Mouse (Mus musculus) G1E (cell line): ENCODE data around the gene Foxd2. TPM values are rescaled to one million over a fixed set of nuclear protein-coding genes. Genes with fewer than 3 reads are reported as not detected.

ENCODE experiments used
- ATAC-seq: 2 replicates; pipeline ENCODE4 v1.8.0; 2016; ENCODE audit warnings: mild to moderate bottlenecking; ENCODE audit not compliant: insufficient number of reproducible peaks, poor library complexity, low FRiP score, severe bottlenecking; ENCODE audit errors: extremely low read depth
- DNase-seq: peaks from one replicate; pipeline ENCODE4 v3.0.0; 2012; ENCODE audit warnings: low spot score
- H3K27me3 ChIP-seq: 2 replicates; pipeline ENCODE4 v1.6.1; 2012; ENCODE audit warnings: mild to moderate bottlenecking, low read length, inconsistent platforms; ENCODE audit not compliant: insufficient read depth
- H3K36me3 ChIP-seq: replicated peaks from 2 replicates; pipeline ENCODE3; 2012; ENCODE audit warnings: mild to moderate bottlenecking, inconsistent platforms
- H3K4me1 ChIP-seq: 2 replicates; pipeline ENCODE4 v1.6.1; 2012; ENCODE audit warnings: low read depth, low read length, inconsistent platforms, mixed read lengths; ENCODE audit not compliant: insufficient read depth
- H3K4me3 ChIP-seq: 2 replicates; pipeline ENCODE4 v1.5.1; 2012; ENCODE audit warnings: low read depth, mild to moderate bottlenecking, inconsistent platforms, low read length, moderate library complexity, mixed read lengths
- H3K9me3 ChIP-seq: replicated peaks from 2 replicates; pipeline ENCODE4 v1.6.1; 2012; ENCODE audit warnings: inconsistent platforms
- CTCF ChIP-seq: IDR thresholded peaks from 2 replicates; pipeline ENCODE4 v1.5.1; 2012; ENCODE audit warnings: low read depth, low read length, inconsistent platforms, mixed read lengths
- GATA1 ChIP-seq: IDR thresholded peaks from 2 replicates; pipeline ENCODE4 v1.6.1; 2012; ENCODE audit warnings: borderline replicate concordance, low read length, inconsistent platforms, mixed read lengths
- GATA2 ChIP-seq: IDR thresholded peaks from 2 replicates; pipeline ENCODE4 v1.6.1; 2012; ENCODE audit warnings: low read depth, low read length, inconsistent platforms, borderline replicate concordance
- POLR2AphosphoS5 ChIP-seq: IDR thresholded peaks from 2 replicates; pipeline ENCODE4 v1.6.1; 2012; ENCODE audit warnings: low read depth, low read length, inconsistent platforms; ENCODE audit not compliant: insufficient replicate concordance
- TAL1 ChIP-seq: conservative IDR thresholded peaks from 2 replicates; pipeline ENCODE4 v1.6.1; 2012; ENCODE audit warnings: low read depth, low read length, inconsistent platforms, mixed read lengths
- polyA plus RNA-seq: library from polyadenylated mRNA; stranded (reverse); fragments of >175 nt; gene quantifications from 2 replicates; pipeline ENCODE4 v1.2.3, GENCODE M21; 2012
- total RNA-seq, 2 experiments: library from RNA; stranded (forward) in 1 of 2; stranded (reverse) in 1 of 2; fragments of 200-1000 nt in 1 of 2; fragments of >200 nt in 1 of 2; fragmentation: Nextera tagmentation in 1 of 2; gene quantifications; 2 replicates each; pipeline ENCODE4 v1.2.3; 2014 to 2017

The Foxd2 gene
- total and polyA plus RNA-seq, 3 experiments = 0.38 to 2.1 (median 0.60) TPM

DNA sequence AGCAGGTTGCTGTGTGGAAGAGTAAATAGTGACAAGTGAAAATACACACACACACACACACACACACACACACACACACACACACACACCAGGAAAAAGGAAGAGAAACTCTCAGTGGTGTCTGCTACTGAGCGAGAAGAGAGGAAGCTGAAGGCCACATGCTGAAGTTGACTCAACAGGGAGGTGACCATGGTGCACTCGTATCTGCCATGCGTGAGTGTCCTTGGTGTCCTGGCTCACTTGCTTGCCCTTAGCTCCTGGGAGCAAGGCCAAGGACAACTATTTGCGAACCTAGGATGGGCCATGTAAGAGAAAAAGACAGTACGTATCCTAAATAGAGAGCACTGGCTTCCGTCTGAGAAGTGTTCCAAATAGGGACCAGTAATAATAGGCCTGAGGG lies 25.5 kb upstream of the Foxd2 start:
- peaks cover 15% of the 10 kb centered on the region for H3K27me3 ChIP-seq
- no peak for TF ChIP-seq CTCF
- no peak for TF ChIP-seq GATA1
- TF ChIP-seq TAL1 = no peak
- no peak for TF ChIP-seq POLR2AphosphoS5
- TF ChIP-seq GATA2 = no peak
- DNase-seq (no peak), ATAC-seq (no peak)
- no peaks in the 10 kb centered on the region for H3K9me3 ChIP-seq
- no peaks in the 10 kb centered on the region for H3K36me3 ChIP-seq
- H3K4me1 ChIP-seq = no peaks in the 10 kb centered on the region
- H3K4me3 ChIP-seq = no peak overlapping the region

DNA sequence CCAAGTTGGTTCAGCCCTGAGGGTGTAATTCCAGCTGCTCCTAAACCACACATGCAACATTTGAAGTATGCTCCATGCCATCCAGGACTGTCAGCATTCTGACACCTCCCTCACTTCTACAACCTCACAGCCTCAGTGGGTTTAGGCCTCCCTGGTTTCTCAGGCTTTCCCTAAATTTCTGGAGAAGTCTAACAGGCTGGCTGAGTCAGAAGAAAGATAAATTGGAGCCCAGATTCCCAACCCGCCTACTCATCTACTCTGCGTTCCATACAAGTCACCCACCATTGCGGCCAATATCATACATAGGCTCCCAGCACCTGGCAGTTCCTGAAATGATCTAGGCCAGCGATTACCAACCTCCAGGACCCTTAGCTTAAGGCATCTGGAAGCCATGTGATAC lies 24.1 kb upstream of the Foxd2 start:
- H3K27me3 ChIP-seq = peaks cover 8% of the 10 kb centered on the region
- H3K4me3 ChIP-seq = no peak overlapping the region
- no peak for ATAC-seq

DNA sequence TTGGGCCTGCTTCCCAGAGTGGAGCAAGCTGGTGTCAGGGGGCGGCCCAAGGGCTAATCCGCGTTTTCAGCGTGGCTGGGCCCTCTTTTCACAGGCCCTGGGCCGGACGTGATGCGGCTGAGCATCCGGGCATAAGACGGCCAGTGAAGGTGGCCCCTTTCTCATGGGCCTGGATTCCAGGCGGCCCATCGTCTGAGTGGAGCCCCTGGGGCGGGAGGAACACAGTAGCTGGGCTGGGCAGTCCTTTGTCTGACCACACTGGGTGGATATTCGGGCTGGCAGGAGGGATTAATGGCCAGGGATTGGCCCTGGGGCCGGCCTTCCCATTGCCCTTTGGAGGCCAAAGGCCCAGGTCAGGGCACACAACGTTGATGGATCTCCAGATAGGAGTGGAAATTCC lies 20.5 kb upstream of the Foxd2 start:
- Histone ChIP-seq H3K27me3 (peaks cover 8% of the 10 kb centered on the region), H3K36me3 (no peaks in the 10 kb centered on the region), H3K4me1 (no peaks in the 10 kb centered on the region), H3K9me3 (peaks cover 14% of the 10 kb centered on the region), H3K4me3 (no peak overlapping the region)
- ATAC-seq = no peak
- DNase-seq = no peak
- TF ChIP-seq CTCF (no peak), GATA2 (no peak), TAL1 (no peak), POLR2AphosphoS5 (no peak), GATA1 (no peak)

More for the DNA sequence above, 24.1 kb upstream of the Foxd2 start:
- Histone ChIP-seq H3K9me3 (no peaks in the 10 kb centered on the region), H3K36me3 (no peaks in the 10 kb centered on the region), H3K4me1 (no peaks in the 10 kb centered on the region)
- TF ChIP-seq GATA2 = no peak
- TF ChIP-seq CTCF = no peak
- no peak for TF ChIP-seq POLR2AphosphoS5
- no peak for TF ChIP-seq TAL1
- no peak for TF ChIP-seq GATA1
- DNase-seq = no peak

DNA sequence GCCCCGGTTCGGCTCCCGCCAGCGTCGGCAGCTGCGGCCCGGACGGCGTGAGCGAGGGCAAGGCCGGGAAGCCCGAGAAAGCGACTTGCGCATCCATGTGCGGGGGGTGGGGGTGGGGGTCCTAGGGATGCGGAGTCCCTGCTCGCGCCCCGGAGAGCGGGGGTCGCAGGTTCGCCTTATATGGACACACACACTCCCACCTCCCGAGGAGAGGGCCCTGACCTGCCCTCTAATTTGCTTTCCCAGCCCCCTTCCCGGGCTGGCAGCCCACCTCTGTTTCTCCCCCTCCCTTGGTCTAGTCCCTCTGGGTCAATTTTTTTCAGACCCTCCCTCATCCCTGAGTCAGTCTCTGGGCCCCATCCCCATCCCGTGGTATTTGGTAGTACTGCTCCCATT lies 17.2 kb upstream of the Foxd2 start, which contains the start of gene Foxe3:
TSS of gene Foxe3 (minus strand) at position 97 of the 396 bp plus-strand sequence.
- ATAC-seq = no peak
- DNase-seq = no peak
- no peak for TF ChIP-seq CTCF
- no peak for TF ChIP-seq TAL1
- no peak for TF ChIP-seq POLR2AphosphoS5
- no peak for TF ChIP-seq GATA2
- TF ChIP-seq GATA1 = no peak
- peak within 1 kb of the TSS; percentile 9; the same call in 1 of the 2 replicates for H3K4me3 ChIP-seq
- H3K36me3 ChIP-seq = no peaks in the 10 kb centered on the region
- H3K27me3 ChIP-seq = peaks cover 7% of the 10 kb centered on the region
- H3K9me3 ChIP-seq = peaks cover 14% of the 10 kb centered on the region
- H3K4me1 ChIP-seq = no peaks in the 10 kb centered on the region

DNA sequence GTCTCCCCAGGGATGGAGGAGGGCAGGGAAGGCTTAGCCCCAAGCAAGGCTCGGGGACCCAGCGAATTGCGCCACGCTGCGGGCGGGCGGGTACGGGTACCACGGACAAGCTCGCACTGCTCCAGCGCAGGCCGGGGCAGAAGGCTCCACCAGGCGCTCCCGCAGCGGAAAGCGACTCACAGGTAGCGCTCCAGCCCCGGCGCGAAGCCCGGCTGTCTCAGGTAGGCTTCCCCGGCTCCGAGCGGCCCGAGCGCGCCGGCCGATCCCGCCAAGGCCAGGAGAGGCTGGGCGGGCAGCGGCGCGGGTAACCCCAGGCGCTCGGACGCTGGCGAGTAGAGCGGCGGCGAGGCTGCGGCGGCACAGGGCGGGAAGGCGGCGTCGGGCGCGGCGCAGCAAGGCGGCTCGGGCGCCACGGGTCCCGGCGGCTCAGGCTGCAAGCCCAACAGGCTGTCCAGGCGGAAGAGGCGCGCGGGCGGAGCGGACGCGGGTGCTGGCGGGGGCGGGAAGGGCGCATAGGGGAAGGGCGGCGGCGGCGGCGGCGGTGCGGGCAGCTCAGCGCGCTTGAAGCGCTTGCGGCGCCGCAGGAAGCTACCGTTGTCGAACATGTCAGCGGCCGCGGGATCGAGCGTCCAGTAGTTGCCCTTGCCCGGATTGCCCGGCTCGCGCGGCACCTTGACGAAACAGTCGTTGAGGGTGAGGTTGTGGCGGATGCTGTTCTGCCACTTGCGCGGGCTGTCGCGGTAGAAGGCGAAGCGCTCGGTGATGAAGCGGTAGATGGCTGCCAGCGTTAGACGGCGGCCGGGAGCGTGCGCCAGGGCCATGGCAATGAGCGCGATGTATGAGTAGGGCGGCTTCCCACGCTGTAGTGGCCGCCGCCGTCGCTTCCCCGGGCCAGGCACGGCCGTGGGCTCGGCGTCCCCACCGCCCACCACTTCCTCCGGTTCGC lies 16.6 kb upstream of the Foxd2 start:
- Histone ChIP-seq H3K4me3 (peak overlapping the region; percentile 9; the same call in 1 of the 2 replicates), H3K9me3 (peaks cover 14% of the 10 kb centered on the region), H3K4me1 (no peaks in the 10 kb centered on the region), H3K27me3 (peaks cover 4% of the 10 kb centered on the region), H3K36me3 (no peaks in the 10 kb centered on the region)
- TF ChIP-seq POLR2AphosphoS5 = no peak
- TF ChIP-seq TAL1 = no peak
- TF ChIP-seq GATA1 = no peak
- TF ChIP-seq GATA2 = no peak
- no peak for TF ChIP-seq CTCF
- ATAC-seq = no peak
- no peak for DNase-seq

DNA sequence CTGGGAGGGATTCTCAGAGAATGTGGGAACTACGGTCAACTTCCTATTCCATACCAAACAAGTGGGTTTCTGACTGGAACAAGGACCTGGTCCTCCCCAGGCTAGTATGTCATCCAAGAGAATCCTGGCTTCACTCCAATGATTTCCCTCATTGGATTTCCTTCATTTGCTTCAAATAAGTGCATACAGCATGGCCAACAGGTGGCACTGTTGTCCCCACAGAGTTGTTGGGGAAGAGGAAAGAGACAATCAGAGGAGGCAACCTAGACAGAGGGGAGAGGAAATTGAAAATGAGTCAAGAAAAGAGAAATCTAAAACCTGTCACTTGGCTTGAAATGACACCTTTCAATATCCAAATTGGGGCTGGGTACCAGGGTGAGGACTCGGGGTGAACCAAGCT lies 8.4 kb upstream of the Foxd2 start:
- Histone ChIP-seq H3K4me3 (no peak overlapping the region), H3K9me3 (no peaks in the 10 kb centered on the region), H3K27me3 (0 out of 2 replicates have a peak, but pooled peaks cover 3% of the 10 kb centered on the region), H3K36me3 (peaks cover 37% of the 10 kb centered on the region), H3K4me1 (peaks cover 12% of the 10 kb centered on the region; the same call in 1 of the 2 replicates)
- DNase-seq = no peak
- TF ChIP-seq POLR2AphosphoS5 = no peak
- no peak for TF ChIP-seq GATA1
- peak; percentile 26; the same call in 1 of the 2 replicates for TF ChIP-seq CTCF
- no peak for TF ChIP-seq TAL1
- no peak for TF ChIP-seq GATA2
- no peak for ATAC-seq
